Mouse (Mus musculus) urinary bladder, adult 18-20 months (tissue): ENCODE measurements at regions not wholly inside any gene's neighbourhood (a gene's known extent, or its start where the extent isn't known, plus 50 kb on each side); places are given as distances from the start of the nearest gene placed in this dataset.
A peak's percentile ranks its signal among the peaks of the same experiment; 100 is the strongest.
"Not testable (repeated sequence)": the region's sequence is repeated elsewhere in the genome, so short reads cannot be mapped to it uniquely, and the experiment has no call there.

ENCODE experiments used
- DNase-seq, 2 experiments: peaks; one replicate each; pipeline ENCODE4 v3.0.0; 2022; ENCODE audit warnings: low spot score in 2 of 2, mixed read lengths in 2 of 2

DNA sequence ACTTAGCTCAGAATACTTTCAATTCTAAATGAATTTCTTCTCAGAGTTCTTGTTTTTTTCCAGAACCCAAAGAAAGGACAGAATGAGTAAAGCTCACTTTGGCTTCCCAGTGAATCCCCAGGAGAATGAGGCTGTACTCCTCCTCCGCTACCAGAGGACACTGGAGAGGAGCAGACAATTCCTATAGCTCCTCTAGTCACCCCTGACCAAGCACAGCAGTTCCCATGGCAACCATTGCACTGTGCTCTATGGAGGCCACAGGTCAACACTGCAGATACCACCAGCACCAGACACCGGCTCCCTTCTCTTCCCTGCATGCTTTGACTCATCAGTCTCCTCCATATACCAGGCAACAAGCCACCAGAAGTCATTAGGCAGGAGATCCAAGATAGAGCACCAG, 447.6 kb upstream of the Arid1b start:
- no peak for DNase-seq

DNA sequence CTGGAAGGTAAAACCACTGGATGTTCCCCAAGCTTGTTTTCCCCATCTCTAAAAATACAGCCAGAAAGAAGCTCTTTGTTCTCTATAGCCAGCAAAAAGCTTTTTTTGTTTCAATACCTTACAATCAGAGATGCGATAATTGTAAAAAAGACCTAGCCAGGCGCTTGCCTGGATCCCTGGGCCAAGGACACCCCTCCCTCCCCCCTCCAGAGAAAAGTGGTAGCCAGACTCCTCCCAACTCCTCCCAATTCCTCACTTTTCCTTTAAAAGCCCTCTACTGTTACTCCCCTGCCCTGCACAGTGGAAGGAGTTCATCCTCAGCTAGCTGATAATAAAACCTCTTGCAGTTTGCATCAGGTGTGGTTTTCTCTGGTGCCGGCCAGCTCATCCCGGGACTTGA, 441.1 kb upstream of the Arid1b start:
- not testable (repeated sequence) for DNase-seq

DNA sequence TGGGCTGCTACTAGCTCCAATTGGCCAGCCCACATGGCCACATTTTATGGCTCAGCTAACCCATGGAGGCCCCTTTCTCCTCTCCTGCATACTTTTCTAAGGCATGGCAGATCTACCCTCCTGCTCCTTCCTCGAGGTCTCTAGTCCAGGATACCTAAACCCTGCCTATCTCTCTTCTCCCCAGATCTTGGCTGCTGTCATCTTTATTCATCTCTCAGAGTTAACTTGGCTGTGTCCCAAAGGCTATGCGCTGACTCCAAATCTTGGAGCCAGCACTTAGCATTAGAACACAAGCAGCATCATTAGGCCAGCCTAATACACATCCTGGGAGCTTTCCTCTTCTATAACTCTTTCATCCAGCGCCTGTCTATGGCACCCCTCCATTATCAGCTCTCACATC, 430.5 kb upstream of the Arid1b start:
- no peak for DNase-seq

DNA sequence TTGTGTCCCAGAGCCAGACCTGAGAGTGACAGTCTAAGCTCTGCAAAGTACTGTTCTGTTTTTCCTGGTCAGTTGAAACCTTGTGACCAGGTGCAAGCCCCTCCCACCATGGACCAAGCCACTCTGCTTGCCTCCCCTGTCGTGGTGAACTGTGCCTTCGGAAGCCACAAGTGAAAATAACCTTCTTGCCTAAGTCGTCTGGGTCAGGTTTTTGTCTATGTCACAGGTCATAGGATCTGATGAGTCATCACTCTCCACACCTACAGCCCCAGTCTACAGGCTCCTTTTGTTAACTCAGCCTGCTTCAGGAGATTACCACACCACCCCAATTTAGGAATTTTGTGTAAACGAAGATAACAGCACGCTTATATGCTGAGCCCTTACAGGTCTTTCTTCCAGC, 417.2 kb upstream of the Arid1b start:
- DNase-seq, result no peak

DNA sequence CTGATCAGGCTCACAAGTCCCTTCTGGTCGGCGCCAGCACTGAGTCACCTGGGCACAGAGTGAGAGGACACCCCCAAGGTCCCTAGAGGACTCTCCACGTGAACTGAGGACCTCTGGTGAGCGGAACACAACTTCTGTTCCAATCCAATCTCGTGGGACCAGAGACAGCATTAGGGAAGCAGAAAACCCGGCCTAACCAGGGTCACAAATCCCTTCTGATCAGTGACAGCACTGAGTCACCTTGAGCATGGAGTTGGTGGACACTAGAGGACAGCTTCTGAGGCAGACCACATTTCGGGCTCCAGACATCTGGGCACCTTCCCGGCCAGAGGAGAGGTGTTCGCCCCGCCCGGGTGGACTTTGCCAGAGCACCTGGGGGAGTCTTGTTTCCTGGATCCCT, 412.3 kb upstream of the Arid1b start:
- no peak for DNase-seq

DNA sequence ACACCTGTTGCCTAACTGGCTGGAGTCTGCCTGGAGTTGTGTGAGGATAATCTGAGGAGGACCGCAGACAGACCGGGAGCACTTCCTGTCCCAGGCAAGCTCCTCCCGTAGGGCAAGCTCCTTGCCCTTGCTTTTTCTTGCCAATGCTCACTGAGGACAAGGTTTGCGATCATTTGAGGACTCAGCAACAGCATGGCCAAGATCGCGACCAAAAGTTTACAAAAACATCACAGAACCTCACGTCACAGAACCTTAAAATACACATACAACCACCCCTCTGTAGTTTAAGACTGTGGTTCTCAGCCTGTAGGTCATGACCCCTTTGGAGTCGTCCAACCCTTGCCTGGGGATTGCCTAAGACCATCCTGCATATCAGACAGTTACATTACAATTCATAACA, 383.7 kb upstream of the Arid1b start:
- no peak for DNase-seq

DNA sequence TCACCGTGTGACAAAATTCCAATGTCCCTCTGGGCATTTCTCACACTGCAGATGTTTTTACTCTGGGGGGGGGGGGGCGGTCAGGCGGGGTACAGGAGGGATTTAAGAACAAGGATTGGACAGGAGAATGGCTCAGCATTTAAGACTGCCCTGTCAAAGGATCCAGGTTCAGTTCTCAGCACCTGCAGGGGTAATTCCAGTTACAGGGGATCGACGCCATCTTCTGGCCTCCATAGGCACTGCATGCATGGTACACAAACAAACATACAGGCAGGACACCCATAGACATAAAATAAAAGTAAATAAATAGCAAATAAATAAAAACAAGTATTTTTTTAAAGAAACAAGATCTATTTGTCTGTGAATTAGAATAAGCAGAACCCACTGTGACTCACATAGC, 383.1 kb upstream of the Arid1b start:
- no peak for DNase-seq

DNA sequence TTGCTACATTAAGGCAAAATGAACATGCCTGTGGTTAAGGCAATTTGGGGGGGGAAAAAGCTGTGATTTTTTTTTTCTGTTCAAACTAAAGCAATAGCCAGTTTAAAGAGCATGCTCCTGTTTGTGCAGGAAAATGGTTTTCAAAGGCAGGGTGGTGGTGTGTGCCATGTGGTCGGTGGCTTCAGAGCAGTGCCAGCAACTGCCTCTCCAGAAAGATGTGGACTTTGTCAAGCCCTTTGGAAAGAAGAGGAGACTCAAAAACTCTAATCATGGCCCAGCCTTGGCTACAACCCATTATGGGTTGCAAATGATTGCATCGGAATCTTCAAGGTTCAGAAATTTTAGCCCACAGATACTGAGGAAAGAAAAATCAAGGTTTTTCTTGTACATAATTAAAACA, 382.4 kb upstream of the Arid1b start:
- no peak for DNase-seq

DNA sequence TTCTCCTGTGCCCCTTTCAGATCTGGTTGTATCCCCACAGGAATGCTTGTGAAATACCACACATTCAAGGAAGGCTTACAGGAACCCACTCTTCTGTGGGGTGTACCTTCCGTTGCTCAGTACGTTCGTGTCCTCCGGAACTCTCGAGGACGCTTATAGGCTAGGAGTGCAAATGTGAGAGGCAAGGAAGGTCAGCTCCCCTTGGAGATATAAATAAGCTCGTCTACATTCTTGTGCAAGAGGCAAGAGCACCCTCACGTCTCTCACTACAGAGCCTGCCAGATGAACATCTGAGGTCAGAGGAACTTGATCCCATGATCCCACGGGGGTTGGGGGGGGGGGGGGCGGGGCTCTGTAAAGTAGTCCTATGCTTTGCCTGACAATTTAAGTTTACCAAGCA, 382.0 kb upstream of the Arid1b start:
- no peak for DNase-seq

DNA sequence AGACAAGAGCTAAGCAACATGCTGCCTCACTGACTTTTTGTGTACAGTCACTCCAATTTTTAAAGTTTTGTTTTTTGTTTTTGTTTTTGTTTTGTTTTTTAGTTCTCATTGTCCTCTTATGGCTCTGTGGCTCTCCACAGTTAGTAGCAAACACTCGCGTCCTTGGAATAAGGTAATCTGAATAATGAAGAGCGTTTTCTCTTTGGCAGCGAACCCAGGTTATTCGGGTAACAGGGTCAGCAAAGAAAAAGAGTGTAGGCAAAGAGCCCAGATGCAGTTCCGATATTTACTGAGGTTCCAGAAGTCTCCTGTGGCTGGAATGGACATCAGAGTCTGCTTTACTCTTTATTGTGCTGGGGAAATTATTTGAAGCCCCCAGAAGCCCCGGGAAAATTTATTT, 381.4 kb upstream of the Arid1b start:
- no peak for DNase-seq

DNA sequence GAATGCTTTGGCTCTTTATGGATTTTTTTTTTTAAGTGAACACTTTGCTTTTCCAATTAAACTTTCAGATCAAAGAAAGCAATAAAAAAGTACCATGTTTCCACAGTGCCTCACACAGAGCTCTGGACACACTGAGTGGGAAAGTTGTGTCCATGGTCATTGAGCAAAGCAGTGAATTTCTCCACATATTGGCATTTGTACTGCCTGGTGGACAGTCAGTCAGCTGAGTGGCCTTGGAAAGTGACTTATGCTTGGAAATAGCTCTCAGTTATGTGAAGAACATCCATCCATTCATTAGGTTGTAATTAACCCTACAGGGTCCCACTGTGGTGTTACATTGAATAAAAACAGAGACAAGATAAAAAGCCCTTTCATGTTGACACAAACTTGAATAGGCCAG, 373.8 kb upstream of the Arid1b start:
- DNase-seq, result no peak

DNA sequence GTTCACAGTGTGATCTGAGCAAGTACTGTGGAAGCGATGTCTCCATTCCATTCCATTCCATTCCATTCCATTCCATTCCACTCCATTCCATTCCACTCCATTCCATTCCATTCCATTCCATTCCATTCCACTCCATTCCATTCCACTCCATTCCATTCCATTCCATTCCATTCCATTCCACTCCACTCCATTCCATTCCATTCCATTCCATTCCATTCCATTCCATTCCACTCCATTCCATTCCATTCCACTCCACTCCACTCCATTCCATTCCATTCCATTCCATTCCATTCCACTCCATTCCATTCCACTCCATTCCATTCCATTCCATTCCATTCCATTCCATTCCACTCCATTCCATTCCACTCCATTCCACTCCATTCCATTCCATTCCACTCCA, 368.0 kb upstream of the Arid1b start:
- not testable (repeated sequence) for DNase-seq

DNA sequence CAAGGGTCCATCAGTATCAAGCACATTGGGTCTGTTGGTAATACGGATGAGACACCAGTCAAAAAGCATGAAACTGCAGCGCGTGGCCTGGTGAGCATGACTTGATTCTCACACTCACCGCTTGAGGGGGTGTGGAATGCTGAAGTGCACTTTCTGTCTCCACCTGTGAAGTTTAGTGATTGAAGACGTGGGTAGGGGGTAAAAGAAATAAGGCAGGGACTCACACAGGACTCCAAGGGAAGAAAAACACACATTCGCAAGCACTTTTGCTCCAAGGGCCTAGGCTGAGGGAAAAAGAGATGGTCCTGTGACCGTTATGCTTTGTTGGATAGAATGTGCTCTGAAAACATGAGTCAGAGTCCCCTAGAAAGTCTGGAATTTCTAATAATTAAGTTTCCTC, 366.6 kb upstream of the Arid1b start:
- no peak for DNase-seq

DNA sequence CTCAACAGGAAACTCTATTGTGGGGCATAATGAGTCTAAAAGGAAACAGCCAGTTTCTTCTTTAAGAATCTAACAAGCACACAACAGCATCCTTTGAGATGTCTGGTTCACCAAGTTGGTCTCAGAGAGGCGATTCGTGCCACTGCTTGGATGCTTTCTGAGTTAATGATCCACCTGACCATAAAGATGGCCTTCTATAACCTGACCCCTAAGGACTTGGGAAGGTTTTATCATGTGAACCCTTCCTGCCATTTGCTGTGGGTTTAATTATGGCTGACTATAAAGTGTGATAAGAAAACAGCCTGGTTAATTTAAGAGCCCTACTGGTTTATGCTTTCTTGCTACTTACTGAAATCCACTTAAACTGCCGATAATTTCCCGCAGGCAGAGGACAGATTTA, 363.0 kb upstream of the Arid1b start:
- DNase-seq, result no peak

DNA sequence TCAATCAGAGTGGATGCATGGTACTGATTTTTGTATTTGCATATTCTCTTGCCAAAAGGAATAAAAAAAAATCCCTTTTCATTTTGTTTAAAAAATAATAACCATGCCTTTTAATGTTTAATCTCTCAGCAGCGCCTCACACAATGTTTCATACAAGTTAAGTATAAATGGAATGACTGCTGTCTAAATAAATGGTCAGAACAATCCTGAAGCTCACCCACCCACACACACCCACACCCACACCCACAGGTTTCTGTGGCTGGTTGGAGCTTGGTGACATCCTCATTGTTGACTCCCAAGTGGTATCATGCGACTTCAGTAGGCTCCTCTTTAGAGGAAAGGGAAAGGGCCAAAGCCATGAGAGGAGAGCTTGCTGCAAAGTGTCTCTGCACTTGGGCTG, 361.6 kb upstream of the Arid1b start:
- DNase-seq, result no peak

DNA sequence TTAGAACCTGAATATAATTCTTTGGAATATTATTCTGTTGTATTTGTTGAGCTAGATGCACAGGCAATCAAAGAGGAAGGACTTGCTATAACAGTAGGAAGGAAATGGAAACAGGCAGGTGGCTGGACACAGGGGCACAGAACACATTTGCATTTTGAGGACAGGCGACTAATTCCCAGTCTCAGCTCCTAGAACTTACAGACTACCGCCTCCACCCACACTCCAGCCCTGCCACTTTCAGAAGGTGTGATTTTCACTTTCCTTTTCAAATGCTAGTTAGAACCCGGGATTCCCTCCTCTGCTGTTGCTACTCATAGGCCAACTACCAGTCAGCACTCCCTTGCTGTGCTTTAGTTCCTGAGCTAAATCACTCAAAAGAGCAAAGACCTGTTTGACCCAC, 360.4 kb upstream of the Arid1b start:
- no peak for DNase-seq

DNA sequence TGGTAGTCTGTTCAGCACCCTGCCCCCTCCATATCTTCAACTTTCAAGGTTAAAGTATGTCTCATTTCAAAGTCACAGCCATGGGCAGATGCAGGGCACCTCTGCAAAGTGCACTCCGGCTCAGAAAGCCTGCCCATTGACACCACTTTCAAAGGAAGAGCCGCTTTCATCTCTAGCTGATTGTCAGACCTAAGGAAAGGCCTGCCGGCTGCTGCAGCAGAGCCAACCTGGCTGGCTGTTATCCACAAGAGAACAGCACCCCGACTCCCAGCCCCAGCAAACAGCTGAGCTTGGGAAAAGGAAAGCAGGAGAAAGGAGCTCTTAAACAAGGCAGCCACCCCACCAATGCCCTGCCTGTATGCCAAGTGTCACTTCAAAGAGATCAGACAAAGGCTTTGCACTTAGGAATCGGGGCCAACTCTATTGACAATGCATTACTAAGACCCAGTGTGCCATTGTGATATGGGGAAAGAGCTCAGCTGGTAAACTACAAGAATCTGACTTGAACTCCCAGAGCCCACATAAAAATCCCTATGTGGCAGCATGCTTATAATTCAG, 357.3 kb upstream of the Arid1b start:
- no peak for DNase-seq

DNA sequence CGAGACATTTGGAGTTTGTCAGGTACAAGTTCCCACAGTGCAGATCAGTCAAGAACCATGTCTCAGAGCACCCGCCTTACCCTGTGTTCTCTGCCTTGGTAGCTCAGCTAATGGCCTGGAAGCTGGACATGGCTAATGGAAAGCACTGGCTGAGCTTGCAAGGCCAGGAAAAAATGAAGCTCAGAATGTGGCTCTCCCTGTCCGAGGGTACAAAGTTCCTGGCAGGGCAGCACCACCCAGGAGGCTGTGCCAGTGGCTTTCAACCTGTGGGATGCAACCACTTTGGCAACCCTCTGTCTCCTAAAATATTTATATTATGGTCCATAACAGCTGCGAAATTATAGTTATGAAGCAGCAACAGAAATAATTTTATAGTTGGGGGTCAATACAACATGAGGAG, 354.6 kb upstream of the Arid1b start:
- DNase-seq, result no peak

DNA sequence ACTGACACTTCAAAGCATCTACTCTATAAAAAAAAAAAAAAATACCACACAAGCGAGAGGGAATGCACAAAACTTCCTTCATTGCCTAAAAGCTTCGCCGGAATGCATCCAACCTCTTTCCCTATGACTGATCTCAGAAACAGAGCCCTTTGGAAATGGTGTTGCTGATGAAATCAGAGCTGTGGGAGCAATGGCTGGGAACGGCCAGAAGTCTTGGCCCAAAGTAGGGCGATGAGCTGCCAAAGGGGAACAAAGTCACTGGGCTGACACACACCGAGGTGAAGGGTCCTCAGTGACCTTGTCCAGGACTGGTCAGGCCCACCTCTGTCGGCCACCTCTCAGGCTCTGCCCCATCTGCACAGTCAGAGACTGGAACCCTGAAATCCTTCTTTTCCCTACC, 353.6 kb upstream of the Arid1b start:
- peak in 1 of 2 experiments; percentile 41 for DNase-seq

DNA sequence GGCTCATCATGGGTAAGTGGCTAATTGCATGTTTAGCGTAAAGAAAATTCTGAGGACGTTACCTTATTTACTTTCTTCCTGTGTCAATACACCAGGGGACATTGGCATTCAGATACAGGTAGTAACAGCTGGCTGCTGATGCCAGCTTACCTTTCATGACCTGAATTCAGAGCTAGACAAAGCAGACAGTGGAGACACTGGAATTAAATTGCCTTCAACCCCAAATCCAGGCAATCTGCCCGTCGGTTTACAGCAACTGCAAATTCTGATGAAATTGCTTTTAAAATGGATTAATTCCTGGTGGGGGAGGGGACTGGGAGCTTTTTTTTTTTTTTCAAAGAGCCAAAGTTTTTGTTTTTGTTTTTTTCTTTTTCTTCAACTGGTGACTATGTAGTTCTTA, 353.0 kb upstream of the Arid1b start:
- DNase-seq, result no peak

DNA sequence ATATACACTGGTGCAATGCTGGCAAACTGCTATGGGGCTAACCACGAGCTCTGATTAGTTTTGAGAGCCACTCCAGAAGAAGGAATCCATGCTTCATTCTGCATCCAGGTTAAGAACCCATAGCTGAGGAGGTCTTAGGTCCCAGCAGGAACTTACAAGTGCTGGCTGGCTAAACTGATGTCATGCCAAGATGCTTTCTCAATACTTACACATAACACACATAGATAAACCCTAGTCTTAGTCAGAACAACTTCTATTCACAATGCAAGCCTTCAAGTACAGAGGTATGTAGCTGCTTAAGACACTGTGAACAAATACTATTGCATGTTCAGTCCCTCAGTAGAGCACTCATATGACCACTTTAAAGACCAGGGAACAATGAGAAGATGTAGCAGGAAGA, 352.1 kb upstream of the Arid1b start:
- DNase-seq, result no peak

DNA sequence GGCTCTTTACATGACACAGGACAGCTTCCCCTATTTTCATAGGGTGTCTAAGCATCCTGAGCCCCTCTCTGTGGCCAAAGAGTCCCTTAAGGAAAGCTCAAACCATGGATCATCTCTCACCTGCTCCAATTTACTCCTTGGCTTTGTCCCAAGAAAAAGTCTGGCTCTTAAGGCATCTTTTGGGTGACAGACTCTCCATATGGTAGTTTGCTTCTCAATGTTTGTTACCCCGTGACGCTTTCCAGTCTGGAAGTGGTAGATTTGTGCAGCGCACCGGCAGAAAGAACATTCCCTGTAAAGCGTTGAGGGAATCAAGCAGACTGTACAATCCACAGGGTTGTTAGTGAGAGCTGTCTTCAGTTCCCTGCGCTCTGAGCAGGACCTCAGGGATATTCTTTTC, 350.8 kb upstream of the Arid1b start:
- DNase-seq, result no peak

DNA sequence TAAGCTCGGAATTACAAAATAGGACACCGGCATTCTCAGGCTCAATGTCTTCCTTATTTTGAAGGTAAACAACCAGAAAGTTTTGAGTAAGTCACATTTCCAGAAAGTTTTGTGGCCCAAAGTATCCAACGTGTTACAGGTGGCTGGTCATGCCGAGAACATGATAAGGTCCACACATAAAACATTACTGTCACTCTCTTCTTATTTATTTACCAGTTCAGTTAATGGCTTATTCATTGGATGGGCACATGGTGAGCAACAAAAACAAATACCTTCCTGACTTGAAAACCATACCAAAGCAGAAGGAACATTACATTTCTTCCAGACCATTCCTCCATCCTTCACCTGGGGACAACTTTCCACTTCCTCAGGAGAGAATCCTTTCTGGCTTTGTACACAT, 345.5 kb upstream of the Arid1b start:
- DNase-seq, result no peak

DNA sequence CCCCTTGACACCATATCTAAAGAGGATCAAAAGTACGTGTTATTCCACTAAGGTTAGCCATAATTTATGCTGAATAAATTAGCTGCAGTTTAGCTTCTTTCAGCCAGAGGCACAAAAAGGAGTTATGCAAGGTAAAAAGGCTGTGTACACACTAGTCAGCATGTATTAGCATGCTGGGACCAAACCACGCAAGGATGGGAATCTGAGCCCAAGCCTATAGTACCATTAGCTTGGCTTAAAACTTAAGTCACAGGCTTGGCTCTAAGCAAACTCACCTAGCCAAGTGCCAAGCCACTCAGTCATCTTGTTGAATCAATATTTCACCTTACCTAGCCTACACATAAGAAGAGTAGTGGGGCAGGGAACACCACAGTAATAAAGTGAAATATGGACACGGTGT, 339.9 kb upstream of the Arid1b start:
- no peak for DNase-seq

DNA sequence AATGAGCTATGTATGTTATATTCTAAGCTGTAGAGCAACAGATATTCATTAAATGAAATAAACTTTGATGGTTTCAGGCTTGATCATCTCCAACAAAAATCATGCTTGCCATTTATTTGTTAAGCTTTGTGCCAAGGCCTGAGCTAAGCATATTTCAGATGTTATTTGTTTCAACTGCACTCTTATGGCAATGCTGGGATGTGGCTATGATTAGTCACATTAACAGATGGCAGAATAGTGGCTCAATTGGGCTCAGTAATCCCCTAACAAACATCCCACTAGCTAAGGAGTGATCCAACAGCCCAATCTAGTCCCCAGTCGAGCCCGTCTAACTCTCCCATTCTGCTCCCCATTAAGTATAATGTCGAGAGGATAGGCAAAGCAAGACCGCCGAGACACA, 332.1 kb upstream of the Arid1b start:
- DNase-seq, result no peak
